Mouse (Mus musculus) CH12F3 (cell line): Measurements from ENCODE around the gene Fhl2.

Source experiments
- in situ Hi-C: fragments of 300-500 bp; cut with MboI; formaldehyde crosslinking; loops from 2 replicates; pipeline ENCODE4 v1.14.3; 2020; ENCODE audit warnings: low sequenced_read_pairs

The Fhl2 gene

DNA sequence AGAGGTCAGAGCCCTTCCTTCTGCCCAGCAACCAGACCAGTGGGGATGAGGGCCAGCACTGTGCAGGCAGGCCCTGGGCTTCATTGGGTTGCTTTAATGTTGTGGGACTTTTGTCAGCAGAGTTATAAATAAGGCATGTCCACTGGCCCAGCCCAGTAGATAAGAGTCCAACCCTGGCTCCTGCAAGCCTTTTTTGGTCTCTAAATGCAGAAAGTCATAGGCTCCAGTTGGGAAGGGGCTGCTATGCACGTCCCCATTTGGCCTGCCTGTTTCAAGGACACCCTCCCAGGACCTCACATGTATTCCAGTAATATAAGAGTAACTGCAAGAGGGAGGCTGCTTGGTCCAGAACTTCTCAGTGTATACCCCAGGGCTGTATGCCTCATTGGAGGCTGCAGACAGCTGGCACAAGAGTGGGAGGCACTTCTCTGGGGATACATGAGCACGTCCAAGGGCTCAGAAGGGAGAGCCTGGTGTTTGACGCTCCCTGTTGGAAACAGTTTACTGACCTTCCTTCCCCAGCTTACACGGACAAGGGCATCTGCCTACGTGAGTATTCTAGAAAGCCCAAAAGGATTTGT lies at the start of gene Fhl2:
TSS of gene Fhl2 (minus strand) at position 324 of the 581 bp plus-strand sequence.
- in situ Hi-C loops, result no loop called here

DNA sequence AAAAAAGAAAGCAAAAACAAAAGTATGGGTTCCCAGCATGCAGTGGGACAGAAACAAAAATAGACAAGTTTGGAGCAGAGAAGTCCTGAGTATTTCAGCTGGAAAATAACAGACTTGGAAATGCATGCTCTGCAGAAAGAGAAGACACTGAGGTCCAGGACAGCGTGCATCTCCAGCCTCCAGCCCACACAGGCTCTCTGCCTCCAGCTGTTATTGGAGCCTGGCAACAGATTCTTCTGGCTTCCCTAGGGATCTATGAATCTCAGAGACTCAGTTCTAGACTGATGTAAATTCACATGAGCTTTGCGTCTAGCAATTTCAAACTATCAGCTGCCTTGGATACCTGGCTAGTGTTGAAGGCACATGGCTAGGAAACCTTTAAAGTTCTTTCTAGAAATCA lies 48.2 kb upstream of the Fhl2 start:
- in situ Hi-C loops, result no loop called here

DNA sequence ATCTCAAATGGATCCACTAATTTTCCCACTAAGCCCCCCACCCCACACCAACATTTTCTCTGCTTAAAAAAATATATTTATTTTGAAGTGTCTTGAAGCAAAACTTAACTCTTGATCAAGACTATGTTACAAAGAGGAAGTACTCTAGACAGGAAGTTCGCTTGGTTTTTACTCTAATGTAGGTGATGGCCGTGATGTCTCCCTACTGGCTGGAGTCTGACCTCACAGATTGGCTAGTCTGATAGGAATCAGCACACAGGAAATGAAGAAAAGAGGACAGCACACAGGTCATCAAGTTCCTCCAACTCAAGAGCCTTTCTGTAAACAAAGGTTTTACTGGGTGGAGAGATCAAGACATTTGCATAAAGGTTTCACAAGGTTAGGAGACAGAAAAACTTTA lies 44.4 kb upstream of the Fhl2 start:
- in situ Hi-C loops, result no loop called here

DNA sequence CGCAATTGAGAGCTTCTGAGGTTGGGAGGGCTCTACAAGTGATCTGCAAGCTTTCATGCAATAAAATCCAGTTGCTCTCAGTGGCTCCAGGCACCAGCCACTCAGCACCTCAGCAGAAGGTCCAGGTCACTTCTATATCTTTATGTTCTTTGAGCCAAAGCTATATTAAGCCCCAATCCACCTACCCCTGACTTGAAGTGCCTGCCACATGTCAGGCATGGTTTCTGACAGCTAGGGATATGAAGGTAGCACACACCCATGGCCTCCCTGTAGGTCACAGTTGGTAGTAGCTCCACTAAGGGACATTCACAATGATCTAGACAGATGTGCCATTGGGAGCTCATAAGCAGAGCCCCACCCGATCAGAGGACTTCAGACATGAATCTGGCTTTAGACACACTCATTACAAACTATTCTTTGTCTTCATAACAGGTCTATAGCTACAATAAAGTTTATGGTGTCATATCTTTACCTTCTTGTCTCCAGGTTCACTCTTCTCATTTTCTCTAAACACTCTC lies 43.1 kb upstream of the Fhl2 start:
- in situ Hi-C loops, result no loop called here

GRCm38 (mm10) chr1:43238471-43238870 lies 41.7 kb upstream of the Fhl2 start:
- in situ Hi-C loops, result no loop called here

DNA sequence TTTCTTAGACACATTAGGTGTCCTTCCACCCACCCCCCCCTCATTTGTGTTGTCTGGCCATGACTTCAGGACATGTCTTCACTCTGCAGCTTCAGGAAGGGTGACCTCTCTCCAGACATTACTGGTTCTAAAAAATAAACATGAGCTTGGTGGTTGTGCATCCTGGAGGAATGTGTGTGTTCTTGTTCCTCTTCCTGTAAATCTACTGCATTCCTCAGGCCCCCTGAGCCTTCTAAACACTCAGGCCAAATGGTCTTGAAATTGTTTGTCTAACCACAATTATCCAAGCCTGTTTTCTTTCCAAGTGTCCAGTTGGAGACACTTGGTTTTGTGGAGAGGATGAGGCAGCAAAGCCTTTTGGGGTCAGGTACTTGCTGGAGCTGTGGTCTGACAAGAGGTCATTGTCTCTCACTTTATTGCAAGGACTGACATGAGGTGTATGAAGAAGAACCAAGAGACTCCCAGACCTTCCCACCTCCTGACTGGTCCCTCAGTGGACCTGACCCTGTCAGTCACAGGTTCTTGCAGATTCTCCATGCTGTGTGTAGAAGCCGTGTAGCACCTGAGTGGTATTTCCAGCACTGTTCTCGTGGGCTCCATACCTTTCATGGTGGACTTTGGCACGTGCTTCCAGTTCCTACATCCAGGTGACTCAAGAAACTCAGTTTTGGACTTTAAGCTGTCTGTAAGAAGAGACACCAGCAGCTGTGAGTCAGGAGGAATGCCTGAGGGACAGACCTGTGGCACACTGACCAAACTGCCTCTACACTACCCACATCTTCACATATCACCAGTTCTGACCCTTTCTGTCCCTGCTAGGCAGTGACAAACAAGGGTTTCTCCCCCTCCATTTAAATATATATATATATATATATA lies 40.8 kb upstream of the Fhl2 start:
- in situ Hi-C loops, result no loop called here

DNA sequence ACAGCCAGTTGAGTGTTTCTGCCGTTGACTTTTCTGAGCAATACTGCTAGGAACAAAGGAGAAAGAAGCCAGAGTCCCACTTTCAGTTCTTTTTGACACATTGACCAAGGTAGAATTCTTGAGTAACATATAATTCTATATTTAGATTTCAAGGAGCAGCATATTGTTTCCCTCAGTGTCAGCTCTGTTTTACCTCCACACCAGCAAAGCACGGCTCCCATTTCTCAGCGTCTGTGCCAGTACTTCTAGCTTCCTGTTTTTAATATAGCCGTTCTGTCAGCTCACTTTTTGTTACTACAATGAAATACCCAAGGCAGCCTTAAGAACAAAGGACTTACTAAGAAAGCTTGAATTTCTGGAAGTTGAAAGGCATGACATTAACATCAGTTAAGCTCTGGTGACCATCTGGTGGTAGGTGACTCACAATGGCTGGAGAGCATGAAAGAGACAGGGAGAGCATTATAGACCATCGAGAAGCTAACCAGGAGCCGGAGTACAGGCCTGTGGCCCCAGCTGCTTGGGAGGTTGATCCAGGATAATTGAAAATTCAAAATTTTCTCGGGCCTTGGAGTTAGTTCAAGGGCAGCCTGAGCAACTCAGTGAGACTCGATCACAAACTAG lies 28.9 kb upstream of the Fhl2 start:
- in situ Hi-C loops, result no loop called here

GRCm38 (mm10) chr1:43224943-43225342 lies 28.2 kb upstream of the Fhl2 start:
- in situ Hi-C loops, result no loop called here

- in situ Hi-C loops, result no loop called here
Measured at GRCm38 (mm10) chr1:43224171-43224570, 27.4 kb upstream of the Fhl2 start.

- in situ Hi-C loops, result no loop called here
Measured at GRCm38 (mm10) chr1:43223097-43223496, 26.3 kb upstream of the Fhl2 start.

GRCm38 (mm10) chr1:43218016-43218680 lies 21.4 kb upstream of the Fhl2 start:
- in situ Hi-C loops, result no loop called here

DNA sequence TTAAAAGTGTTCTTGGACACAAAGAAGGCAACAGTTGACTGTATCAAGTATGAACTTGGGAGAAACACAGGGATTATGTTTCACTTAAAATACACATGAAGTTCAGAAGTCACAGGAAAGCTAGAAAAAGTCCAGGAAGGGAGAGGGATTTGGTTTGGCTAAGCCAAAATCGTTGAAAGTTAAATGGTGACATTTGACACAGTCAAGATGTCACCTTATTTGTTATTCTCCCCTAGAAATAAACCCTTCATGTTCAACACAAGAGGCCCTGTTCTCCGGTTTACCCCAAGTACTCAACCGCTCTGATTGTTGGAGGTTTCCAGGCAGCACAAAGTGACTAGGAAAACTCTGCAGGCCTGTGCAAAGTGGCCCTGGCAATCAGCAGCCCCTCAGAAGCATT lies 18.8 kb upstream of the Fhl2 start:
- in situ Hi-C loops, result no loop called here

DNA sequence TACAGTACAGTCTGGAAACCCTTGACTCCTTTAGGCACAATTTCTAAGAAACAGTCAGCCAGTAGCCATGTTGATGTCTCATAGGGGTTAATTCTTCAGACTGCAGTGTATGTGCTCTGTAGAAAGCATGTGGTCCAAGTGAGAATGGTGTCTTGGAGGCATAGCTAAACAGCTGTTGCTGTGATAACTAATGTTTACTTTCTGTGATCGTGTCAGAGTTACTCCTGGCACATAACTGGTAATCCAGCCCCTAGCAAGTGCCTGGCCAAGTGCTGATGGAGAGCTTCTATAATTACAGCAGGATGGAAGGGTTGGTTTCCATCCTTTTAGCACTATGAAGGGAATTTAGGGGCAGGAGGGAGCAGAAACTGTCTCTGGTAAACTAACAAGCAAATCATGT lies 14.5 kb upstream of the Fhl2 start:
- in situ Hi-C loops, result no loop called here

GRCm38 (mm10) chr1:43210285-43210684 lies 13.5 kb upstream of the Fhl2 start:
- in situ Hi-C loops, result no loop called here

GRCm38 (mm10) chr1:43207147-43207546 lies 10.4 kb upstream of the Fhl2 start:
- in situ Hi-C loops, result no loop called here

- in situ Hi-C loops, result no loop called here
Measured at GRCm38 (mm10) chr1:43203282-43203681, 6.5 kb upstream of the Fhl2 start.

- in situ Hi-C loops, result no loop called here
Measured at GRCm38 (mm10) chr1:43202226-43202625, 5.4 kb upstream of the Fhl2 start.

DNA sequence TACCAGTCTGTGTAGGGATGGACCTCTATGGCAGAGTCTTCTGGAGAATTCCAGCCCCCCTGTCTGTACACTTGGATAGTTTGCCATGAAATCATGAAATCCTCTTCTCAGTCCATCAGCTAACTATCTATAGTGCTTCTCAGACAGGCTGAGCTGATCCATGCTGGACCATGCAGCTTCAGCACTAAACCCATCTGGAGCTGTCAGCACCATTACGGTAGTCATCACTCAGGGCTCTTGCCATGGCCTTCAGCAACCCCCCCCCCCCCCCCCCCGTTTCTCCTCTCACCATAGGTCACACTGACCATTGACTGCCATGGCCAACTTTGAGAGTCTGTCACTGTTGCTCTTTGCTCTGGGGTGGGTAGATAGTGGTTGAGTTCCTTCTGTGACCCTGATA lies 5.0 kb upstream of the Fhl2 start:
- in situ Hi-C loops, result no loop called here

DNA sequence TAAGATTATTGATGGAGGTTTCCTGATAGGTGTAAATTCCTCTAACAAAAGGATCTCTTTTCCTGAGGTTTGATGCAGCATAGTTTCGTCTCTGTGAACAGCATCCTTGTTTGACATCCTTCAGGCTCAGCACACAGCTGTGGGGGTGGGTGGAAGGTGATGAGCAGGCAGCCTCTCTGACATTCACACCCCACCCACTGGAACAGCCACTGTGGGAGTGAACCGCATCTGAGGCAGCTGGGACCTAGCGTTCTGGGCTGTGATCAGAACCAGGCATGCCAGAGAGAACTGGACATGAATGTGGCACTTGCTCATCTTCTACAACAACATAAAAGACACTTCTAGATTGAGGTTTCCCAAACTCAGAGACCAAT lies 3.1 kb upstream of the Fhl2 start:
- in situ Hi-C loops, result no loop called here

DNA sequence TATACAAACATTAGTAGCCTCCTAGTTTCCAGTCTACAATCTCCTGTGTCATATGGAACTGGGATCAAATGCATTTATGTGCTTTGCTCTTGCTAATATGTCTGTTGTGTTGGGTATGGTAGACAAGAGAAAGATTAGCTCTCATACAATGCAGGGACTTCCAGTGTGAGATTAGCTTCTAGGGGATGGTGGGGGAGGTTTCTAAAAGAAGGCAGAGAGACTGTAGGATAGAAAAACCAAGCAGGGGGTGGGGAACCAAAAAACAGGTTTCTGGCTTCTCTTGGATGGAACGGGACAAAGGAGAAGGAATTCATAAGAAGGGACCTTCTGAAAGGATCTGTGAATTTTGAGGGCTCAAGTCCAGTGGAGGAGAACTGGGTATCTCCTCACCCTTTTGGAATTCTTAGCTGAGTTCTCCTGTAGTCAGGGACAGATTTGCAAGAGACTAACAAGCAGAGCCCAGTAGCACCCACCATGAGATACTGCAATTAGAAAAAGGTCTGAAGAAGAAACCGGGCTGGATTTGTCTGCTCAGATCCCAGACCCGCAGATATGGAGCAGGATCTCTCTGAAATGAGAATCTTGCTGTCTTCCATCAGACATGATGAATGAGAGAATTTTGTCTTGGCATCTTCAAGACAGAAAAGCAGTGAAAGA lies 2.6 kb upstream of the Fhl2 start:
- in situ Hi-C loops, result no loop called here

DNA sequence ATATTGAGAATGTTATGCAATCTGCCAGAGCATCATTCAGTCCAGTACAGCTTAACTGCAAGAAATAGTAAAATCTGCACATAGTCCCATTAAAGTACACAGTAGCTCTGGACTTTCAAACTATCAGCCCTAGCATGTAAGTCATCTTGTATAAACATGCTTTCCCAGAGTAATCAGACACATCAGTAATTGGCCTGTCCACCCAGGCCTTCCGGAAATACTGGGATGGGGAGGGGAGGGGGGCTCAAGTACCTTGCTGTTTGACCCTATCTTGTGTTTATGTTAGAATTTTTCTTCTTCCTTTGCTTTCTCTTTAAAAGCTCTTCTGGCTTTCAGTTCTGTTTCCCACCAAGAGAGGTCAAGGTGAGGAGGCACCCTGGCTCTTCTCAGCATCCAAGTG lies 725 bp downstream of the Fhl2 start:
- in situ Hi-C loops, result no loop called here
